Mouse (Mus musculus): ENCODE results near the gene Spaca4. TPM values are rescaled to one million over a fixed set of nuclear protein-coding genes. Genes with fewer than 3 reads are reported as not detected.
A peak's percentile ranks its signal among the peaks of the same experiment; 100 is the strongest.

The Spaca4 gene
- total and polyA plus RNA-seq, 2 experiments from 2014 or later, result not detected

DNA sequence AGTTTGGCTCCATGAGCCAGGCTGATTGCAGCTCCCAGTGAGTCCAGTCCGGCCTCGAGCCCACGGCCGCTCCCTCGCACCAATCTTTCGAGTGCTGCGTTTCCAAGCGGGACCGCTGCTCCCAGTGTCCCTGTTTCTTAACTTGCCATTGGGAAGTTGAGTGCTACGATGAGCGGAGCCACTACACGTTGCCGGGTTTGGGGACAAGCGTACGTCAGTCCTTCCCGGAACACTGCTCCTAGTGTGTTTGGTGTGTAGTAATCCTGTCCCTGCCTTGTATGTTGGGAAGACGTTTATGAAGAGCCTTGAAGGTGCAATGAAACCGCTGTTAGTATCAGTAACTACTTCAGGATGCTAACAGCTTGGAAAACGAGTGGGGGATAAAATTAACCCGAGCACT lies 7.3 kb downstream of the Spaca4 start:
- ATAC-seq (no peak), DNase-seq (ENCODE audit: low spot score) (peak; percentile 56)
- H3K4me1 ChIP-seq (ENCODE audit: insufficient read depth, low read length), result peaks cover 27% of the 10 kb centered on the region
- peaks cover 21% of the 10 kb centered on the region for H3K36me3 ChIP-seq (ENCODE audit: insufficient read depth, low read length)
- no peak for TF ChIP-seq CTCF (IDR thresholded peaks at IDR 0.05; ENCODE audit: low read depth)
- no peaks in the 10 kb centered on the region for H3K27me3 ChIP-seq (ENCODE audit: insufficient read depth, low read length)
- peak overlapping the region; percentile 82 for H3K4me3 ChIP-seq (ENCODE audit: low read length)
- peak overlapping the region; percentile 83 for H3K4me2 ChIP-seq (ENCODE audit: low read depth, low read length)
- H3K27ac ChIP-seq, result peak overlapping the region; percentile 93
- H3K9ac ChIP-seq (replicated peaks; ENCODE audit: low read length), result peak overlapping the region; percentile 94
- WGBS, result 0% methylated on average over 20 of the region's 20 CpGs
- no peaks in the 10 kb centered on the region for H3K9me3 ChIP-seq (ENCODE audit: low read length)

DNA sequence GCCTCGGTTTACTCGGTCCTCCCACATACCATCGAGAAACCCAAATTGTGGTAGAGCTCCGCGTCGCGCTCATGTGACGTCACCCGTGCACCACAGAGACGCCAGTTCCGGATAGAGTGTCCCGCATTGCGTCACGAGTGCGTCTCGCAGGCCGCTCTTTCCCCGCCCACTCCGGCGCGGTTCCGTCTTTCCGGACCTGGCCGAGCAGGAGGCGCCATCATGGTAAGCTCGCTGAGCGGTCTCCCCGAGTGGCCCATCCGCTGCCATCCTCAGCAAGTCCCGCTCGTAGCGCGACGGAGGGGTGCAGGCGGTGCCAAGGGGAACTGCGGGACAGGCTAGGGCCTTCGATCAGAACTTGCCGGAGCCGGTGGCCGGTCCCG lies 7.7 kb downstream of the Spaca4 start, which contains the start of gene Sphk2:
Gene Sphk2 (minus strand): TSS at position 85 of the 380 bp plus-strand sequence.
- Histone ChIP-seq H3K9me3 (ENCODE audit: low read length) (no peaks in the 10 kb centered on the region), H3K4me1 (ENCODE audit: insufficient read depth, low read length) (peaks cover 27% of the 10 kb centered on the region), H3K4me2 (ENCODE audit: low read depth, low read length) (peak within 1 kb of the TSS; percentile 85), H3K27ac (peak within 1 kb of the TSS; percentile 93), H3K36me3 (ENCODE audit: insufficient read depth, low read length) (peaks cover 25% of the 10 kb centered on the region), H3K27me3 (ENCODE audit: insufficient read depth, low read length) (no peaks in the 10 kb centered on the region), H3K4me3 (ENCODE audit: low read length) (peak within 1 kb of the TSS; percentile 82), H3K9ac (replicated peaks; ENCODE audit: low read length) (peak within 1 kb of the TSS; percentile 94)
- ATAC-seq, result peak; percentile 85
- peak; percentile 100 for DNase-seq (ENCODE audit: low spot score)
- WGBS, result under 1% methylated on average over 41 of the region's 41 CpGs
- TF ChIP-seq CTCF (IDR thresholded peaks at IDR 0.05; ENCODE audit: low read depth), result no peak; the same call in 1 of the 2 replicates

DNA sequence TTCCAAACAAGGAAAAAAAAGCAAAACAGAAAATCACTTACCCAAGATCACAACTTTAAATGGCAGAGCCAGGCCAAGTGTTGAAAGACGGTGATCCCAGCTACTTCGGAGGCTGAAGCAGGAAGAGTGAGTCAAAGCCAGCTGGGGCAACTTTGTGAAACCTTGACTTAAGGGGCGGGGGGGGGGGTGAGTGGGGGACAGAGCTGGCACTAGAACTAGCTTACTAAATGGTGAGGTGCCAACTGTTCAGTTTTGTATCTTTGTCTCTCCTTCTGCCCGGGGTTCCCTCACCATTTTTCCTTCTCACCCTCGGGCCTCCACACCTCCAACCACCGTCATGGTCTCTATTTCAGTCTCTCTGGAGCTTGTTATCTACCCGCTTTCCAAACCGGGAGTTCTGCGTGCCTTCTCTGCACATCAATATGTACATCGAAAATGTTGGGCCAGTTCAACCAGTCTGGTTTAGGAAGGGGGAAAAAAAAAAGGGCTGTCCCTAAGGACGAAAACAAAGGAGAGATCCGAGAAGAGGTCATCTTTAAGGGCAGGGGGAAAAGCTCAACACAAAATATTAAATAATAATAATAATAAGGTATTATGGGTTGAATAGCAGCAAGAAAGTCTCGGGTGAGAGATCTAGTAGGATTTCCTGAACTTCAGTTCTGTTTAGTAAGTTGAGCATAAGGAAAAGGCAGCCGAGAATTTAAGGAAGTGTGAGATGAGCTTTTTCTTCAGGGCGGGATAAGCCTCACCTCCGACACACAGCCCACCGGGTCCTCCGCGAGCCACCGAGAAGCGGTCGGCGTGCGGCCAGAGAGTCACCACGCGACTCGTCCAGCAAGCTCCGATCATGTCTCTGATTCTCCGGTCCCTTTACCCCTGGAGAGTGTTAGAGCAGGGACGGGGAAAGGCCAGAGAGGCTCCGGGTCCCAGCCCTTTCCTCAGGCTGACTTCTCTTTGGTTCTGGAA lies 8.4 kb downstream of the Spaca4 start:
- DNase-seq (ENCODE audit: low spot score), result no peak
- Histone ChIP-seq H3K9me3 (ENCODE audit: low read length) (no peaks in the 10 kb centered on the region), H3K4me3 (ENCODE audit: low read length) (peak overlapping the region; percentile 82), H3K36me3 (ENCODE audit: insufficient read depth, low read length) (peaks cover 32% of the 10 kb centered on the region), H3K27ac (peak overlapping the region; percentile 93), H3K27me3 (ENCODE audit: insufficient read depth, low read length) (no peaks in the 10 kb centered on the region), H3K4me2 (ENCODE audit: low read depth, low read length) (peak overlapping the region; percentile 85), H3K9ac (replicated peaks; ENCODE audit: low read length) (peak overlapping the region; percentile 94), H3K4me1 (ENCODE audit: insufficient read depth, low read length) (peaks cover 27% of the 10 kb centered on the region)
- peak; percentile 30 for ATAC-seq
- no peak for TF ChIP-seq CTCF (IDR thresholded peaks at IDR 0.05; ENCODE audit: low read depth)
- WGBS, result 10% methylated on average over 31 of the region's 31 CpGs

DNA sequence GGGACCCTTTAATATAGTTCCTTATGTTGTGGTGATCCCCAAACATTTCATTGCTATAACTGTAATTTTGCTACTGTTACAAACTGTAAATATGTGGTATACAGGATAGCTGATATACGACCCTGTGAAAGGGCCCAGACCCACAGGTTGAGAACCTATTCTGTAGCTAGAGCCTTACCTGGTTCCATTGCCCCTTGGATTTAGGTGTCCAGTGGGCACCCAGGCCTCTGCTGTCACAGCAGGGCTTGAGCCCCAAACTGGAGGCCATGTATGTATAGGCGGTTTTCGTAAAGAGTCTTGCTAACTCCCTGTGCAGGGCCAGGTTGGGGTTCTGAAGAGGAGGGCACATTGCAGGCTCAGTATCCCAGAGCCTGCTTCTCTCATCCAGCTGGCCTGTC lies 9.2 kb downstream of the Spaca4 start:
- no peak for TF ChIP-seq CTCF (IDR thresholded peaks at IDR 0.05; ENCODE audit: low read depth)
- WGBS, result 89% methylated on average over 3 of the region's 3 CpGs
- H3K9me3 ChIP-seq (ENCODE audit: low read length), result no peaks in the 10 kb centered on the region
- peaks cover 27% of the 10 kb centered on the region for H3K4me1 ChIP-seq (ENCODE audit: insufficient read depth, low read length)
- H3K27ac ChIP-seq, result no peak overlapping the region
- no peak overlapping the region for H3K9ac ChIP-seq (replicated peaks; ENCODE audit: low read length)
- peaks cover 38% of the 10 kb centered on the region for H3K36me3 ChIP-seq (ENCODE audit: insufficient read depth, low read length)
- ATAC-seq (no peak), DNase-seq (ENCODE audit: low spot score) (no peak)
- peak overlapping the region; percentile 82; the same call in 1 of the 2 replicates for H3K4me3 ChIP-seq (ENCODE audit: low read length)
- H3K27me3 ChIP-seq (ENCODE audit: insufficient read depth, low read length), result no peaks in the 10 kb centered on the region
- peak overlapping the region; percentile 85 for H3K4me2 ChIP-seq (ENCODE audit: low read depth, low read length)

DNA sequence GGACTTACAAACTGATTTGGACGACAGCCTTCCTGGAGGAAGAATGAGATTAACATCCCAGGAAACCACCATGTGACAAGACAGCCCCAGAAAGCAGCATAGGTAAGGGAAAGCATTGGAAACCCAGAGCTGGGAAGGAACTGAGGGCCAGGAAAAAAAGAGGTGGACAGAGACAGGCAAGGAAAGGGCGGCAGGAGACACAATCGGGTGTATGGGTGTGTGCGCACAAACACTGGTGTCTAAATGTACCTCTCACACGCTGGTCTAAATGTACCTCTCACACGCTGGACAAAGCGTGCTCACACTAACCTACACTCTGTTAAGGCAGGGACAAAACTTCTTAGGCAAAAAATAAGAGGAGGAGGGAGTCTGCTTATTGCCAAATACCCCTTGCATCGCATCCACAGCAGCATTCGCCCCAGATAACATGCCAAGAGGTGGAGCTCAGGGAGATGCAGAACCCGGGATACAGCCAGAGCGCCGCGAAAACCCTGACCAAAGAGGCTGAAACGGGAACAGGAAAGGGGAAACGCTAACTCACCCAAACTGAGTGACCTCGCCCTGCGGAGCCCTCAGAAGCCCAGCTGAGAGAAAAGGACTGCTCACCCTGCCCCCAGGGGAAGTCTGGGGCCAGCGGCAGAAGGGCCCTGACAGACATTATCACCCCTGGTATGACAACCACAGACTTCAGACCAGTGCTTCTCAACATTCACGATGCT lies 9.7 kb downstream of the Spaca4 start:
- Histone ChIP-seq H3K9me3 (ENCODE audit: low read length) (no peaks in the 10 kb centered on the region), H3K4me3 (ENCODE audit: low read length) (peak overlapping the region; percentile 65), H3K27ac (peak overlapping the region; percentile 69; the same call in 1 of the 2 replicates), H3K9ac (replicated peaks; ENCODE audit: low read length) (peak overlapping the region; percentile 70; the same call in 1 of the 2 replicates), H3K36me3 (ENCODE audit: insufficient read depth, low read length) (peaks cover 36% of the 10 kb centered on the region), H3K4me2 (ENCODE audit: low read depth, low read length) (peak overlapping the region; percentile 93), H3K27me3 (ENCODE audit: insufficient read depth, low read length) (no peaks in the 10 kb centered on the region), H3K4me1 (ENCODE audit: insufficient read depth, low read length) (peaks cover 27% of the 10 kb centered on the region)
- DNase-seq (ENCODE audit: low spot score) (no peak), ATAC-seq (no peak)
- 84% methylated on average over 19 of the region's 19 CpGs for WGBS
- no peak for TF ChIP-seq CTCF (IDR thresholded peaks at IDR 0.05; ENCODE audit: low read depth)

DNA sequence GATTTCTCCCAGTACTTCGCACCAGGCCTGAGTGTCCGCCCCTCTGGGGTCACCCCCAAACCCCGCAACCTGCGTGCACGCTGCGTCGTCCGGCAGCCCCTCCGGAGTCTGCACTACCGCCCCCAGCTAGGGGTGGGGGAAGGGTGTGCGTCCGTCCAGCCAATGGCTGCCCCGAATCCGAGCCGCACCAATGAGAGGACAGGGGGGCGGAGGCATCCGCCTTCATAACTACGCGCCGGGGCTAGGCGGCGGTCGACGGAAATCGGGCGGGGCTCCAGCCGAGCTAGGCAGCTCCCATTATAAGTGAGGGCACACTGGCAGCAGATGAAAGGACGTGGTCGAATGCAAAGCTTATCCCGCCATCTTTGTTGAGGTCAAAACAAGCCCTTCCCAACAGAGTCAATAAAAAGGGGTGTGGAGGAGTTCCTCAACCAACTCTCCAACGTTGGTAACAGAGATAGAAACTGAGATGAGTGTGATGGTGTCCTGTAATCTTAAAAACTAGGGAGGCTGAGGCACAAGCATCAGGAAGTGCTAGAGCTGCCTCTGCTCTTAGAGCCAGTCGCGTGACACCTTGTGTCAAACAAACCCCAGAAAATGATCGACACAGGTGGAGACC lies 10.4 kb downstream of the Spaca4 start, which contains the start of gene Rpl18:
Gene Rpl18 (plus strand): TSS at position 368 of the 619 bp plus-strand sequence.
- ATAC-seq, result peak; percentile 95
- H3K9ac ChIP-seq (replicated peaks; ENCODE audit: low read length), result peak within 1 kb of the TSS; percentile 70
- no peak for TF ChIP-seq CTCF (IDR thresholded peaks at IDR 0.05; ENCODE audit: low read depth)
- peak within 1 kb of the TSS; percentile 93 for H3K4me2 ChIP-seq (ENCODE audit: low read depth, low read length)
- 8% methylated on average over 34 of the region's 34 CpGs for WGBS
- no peaks in the 10 kb centered on the region for H3K9me3 ChIP-seq (ENCODE audit: low read length)
- peak; percentile 99 for DNase-seq (ENCODE audit: low spot score)
- peaks cover 34% of the 10 kb centered on the region for H3K36me3 ChIP-seq (ENCODE audit: insufficient read depth, low read length)
- peak within 1 kb of the TSS; percentile 69; the same call in 1 of the 2 replicates for H3K27ac ChIP-seq
- no peaks in the 10 kb centered on the region for H3K27me3 ChIP-seq (ENCODE audit: insufficient read depth, low read length)
- peaks cover 27% of the 10 kb centered on the region for H3K4me1 ChIP-seq (ENCODE audit: insufficient read depth, low read length)
- peak within 1 kb of the TSS; percentile 65 for H3K4me3 ChIP-seq (ENCODE audit: low read length)
